Comparison of ENCODE assay signal across 10 mouse cellular contexts in genomic region chr13:60743381-60744077, GRCm38 (mm10). TPM values are rescaled to one million over a fixed set of nuclear protein-coding genes. Genes with fewer than 3 reads are reported as not detected.
DNase-seq lines count a peak whose midpoint lies in the region; ATAC-seq and TF ChIP-seq lines count a peak whose summit lies in the region.
"Had no signal": no experiment of that assay in that cellular context is flagged by ENCODE, and none has a peak within 500 bp of the region (broad histone marks: within the 10 kb centered on the region; RNA-seq: fewer than 3 reads in every experiment).

No protein-coding gene starts in this region.

- H3K9me3 ChIP-seq in heart, embryonic 11.5 days (replicated peaks; ENCODE audit: control insufficient read depth, low read length) = no peaks in the 10 kb centered on the region
- no peaks in the 10 kb centered on the region for H3K9me3 ChIP-seq in liver, embryonic 14.5 days (ENCODE audit: control insufficient read depth, low read length)

- no peak overlapping the region for H3K4me2 ChIP-seq in heart, embryonic 11.5 days
- H3K4me2 ChIP-seq in liver, embryonic 14.5 days (ENCODE audit: low read depth) = peak overlapping the region; percentile 64

- no peak overlapping the region for H3K9ac ChIP-seq in heart, embryonic 11.5 days (ENCODE audit: low read depth, low read length)
- peak overlapping the region; percentile 44 for H3K9ac ChIP-seq in liver, embryonic 14.5 days (replicated peaks)

- no peaks in the 10 kb centered on the region for H3K36me3 ChIP-seq in heart, embryonic 11.5 days (ENCODE audit: control insufficient read depth, insufficient read depth, low read length)
- H3K36me3 ChIP-seq in liver, embryonic 14.5 days (replicated peaks; ENCODE audit: control insufficient read depth, insufficient read depth, low read depth) = no peaks in the 10 kb centered on the region

- no peak for TF ChIP-seq CTCF in liver, embryonic 14.5 days (IDR thresholded peaks at IDR 0.05; ENCODE audit: low read depth)

- WGBS in heart, embryonic 11.5 days (ENCODE audit: insufficient replicate concordance) = 52% methylated on average over 13 of the region's 13 CpGs
- WGBS in liver, embryonic 14.5 days (ENCODE audit: insufficient replicate concordance) = 15% methylated on average over 13 of the region's 13 CpGs

- peak; percentile 85 for TF ChIP-seq EP300 in liver, embryonic 14.5 days (IDR thresholded peaks at IDR 0.05; ENCODE audit: low read depth)

- H3K27ac ChIP-seq in heart, embryonic 11.5 days (ENCODE audit: low read depth, low read length) = peak overlapping the region; percentile 67
- H3K27ac ChIP-seq in liver, embryonic 14.5 days = peak overlapping the region; percentile 84

- H3K4me1 ChIP-seq in heart, embryonic 11.5 days (ENCODE audit: control insufficient read depth, insufficient read depth, low read length) = peaks cover 6% of the 10 kb centered on the region; the same call in 1 of the 2 replicates
- H3K4me1 ChIP-seq in liver, embryonic 14.5 days (replicated peaks; ENCODE audit: control insufficient read depth in 2 of 2, insufficient read depth in 2 of 2, low read length in 1 of 2) = peaks cover 44 to 48% of the 10 kb centered on the region in 2 experiments

- peak; percentile 48 to 72 for DNase-seq in heart, adult 18-20 months
- no peak for DNase-seq in heart, adult 8-10 months (ENCODE audit: low spot score)
- DNase-seq in R1 (ENCODE audit: low read depth, low spot score) = peak; percentile 14
- peak; percentile 71 to 79 (median 76) for DNase-seq in liver, embryonic 14.5 days (ENCODE audit: low read depth in 3 of 3, low spot score in 3 of 3)
- DNase-seq in gastrocnemius, postnatal 10 days = no peak
- no peak for DNase-seq in gastrocnemius, adult 18-20 months (ENCODE audit: low spot score)
- no peak for DNase-seq in layer of hippocampus, adult 8-10 months (ENCODE audit: low spot score in 2 of 2)

- H3K27me3 ChIP-seq in heart, embryonic 11.5 days (ENCODE audit: control insufficient read depth, insufficient read depth, low read length) = no peaks in the 10 kb centered on the region
- H3K27me3 ChIP-seq in liver, embryonic 14.5 days (ENCODE audit: control insufficient read depth, insufficient read depth, low read length) = no peaks in the 10 kb centered on the region

- ATAC-seq in heart, embryonic 11.5 days (replicated peaks; ENCODE audit: insufficient number of reproducible peaks, low FRiP score, low TSS enrichment) = peak; percentile 57; the same call in 1 of the 2 replicates
- ATAC-seq in liver, embryonic 14.5 days (ENCODE audit: insufficient read depth) = peak; percentile 73

- no peak overlapping the region for H3K4me3 ChIP-seq in heart, embryonic 11.5 days (ENCODE audit: low read depth, low read length)
- peak overlapping the region; percentile 12 to 28; a peak in 2 of 4 replicates for H3K4me3 ChIP-seq in liver, embryonic 14.5 days (ENCODE audit: insufficient read depth in 1 of 2, low read depth in 2 of 2, low read length in 2 of 2)

RNA-seq across cellular contexts. Expression of gene BC051665, which starts 42.6 kb away (rescaled TPM):
- total RNA-seq in heart, adult 18-20 months (2021) = not detected
- not detected for total RNA-seq in heart, adult 8-10 months (2022)
- not detected in 2 replicates for polyA plus RNA-seq in heart, embryonic 11.5 days (2014; fragmentation: Nextera tagmentation; extraction: Ambion mirVana)
- polyA plus RNA-seq in liver, embryonic 14.5 days (2012; rRNA removed) = not detected in 2 replicates
- polyA plus RNA-seq in liver, embryonic 14.5 days (2014; fragmentation: Nextera tagmentation; extraction: Ambion mirVana) = not detected in 2 replicates
- total RNA-seq in gastrocnemius, postnatal 10 days (2021) = not detected
- not detected for total RNA-seq in gastrocnemius, adult 18-20 months (2021)
- not detected for total RNA-seq in layer of hippocampus, adult 8-10 months (2022)
- polyA plus RNA-seq: gonadal fat pad, adult 2 months; limb, embryonic 14.5 days had no signal

RNA-seq across cellular contexts. Expression of gene Ctsll3, which starts 59.1 kb away (rescaled TPM):
- total RNA-seq in heart, adult 18-20 months (2021) = not detected
- not detected for total RNA-seq in heart, adult 8-10 months (2022)
- not detected in 2 replicates for polyA plus RNA-seq in heart, embryonic 11.5 days (2014; fragmentation: Nextera tagmentation; extraction: Ambion mirVana)
- not detected in 2 replicates for polyA plus RNA-seq in liver, embryonic 14.5 days (2012; rRNA removed)
- not detected in 2 replicates for polyA plus RNA-seq in liver, embryonic 14.5 days (2014; fragmentation: Nextera tagmentation; extraction: Ambion mirVana)
- total RNA-seq in gastrocnemius, postnatal 10 days (2021) = not detected
- total RNA-seq in gastrocnemius, adult 18-20 months (2021) = not detected
- not detected for total RNA-seq in layer of hippocampus, adult 8-10 months (2022)
- polyA plus RNA-seq: gonadal fat pad, adult 2 months had no signal

Comparison
In these comparisons a context has a peak if more than half of its experiments do, and no peak if none do; other contexts are left out.
1. DNase-seq: peak in heart, adult 18-20 months (2 of 2), R1 (single experiment) and liver, embryonic 14.5 days (3 of 3); none in heart, adult 8-10 months (single experiment), gastrocnemius, postnatal 10 days (single experiment), gastrocnemius, adult 18-20 months (single experiment) and layer of hippocampus, adult 8-10 months (0 of 2).